Mouse (Mus musculus): ENCODE measurements around the gene Sim2.

DNA sequence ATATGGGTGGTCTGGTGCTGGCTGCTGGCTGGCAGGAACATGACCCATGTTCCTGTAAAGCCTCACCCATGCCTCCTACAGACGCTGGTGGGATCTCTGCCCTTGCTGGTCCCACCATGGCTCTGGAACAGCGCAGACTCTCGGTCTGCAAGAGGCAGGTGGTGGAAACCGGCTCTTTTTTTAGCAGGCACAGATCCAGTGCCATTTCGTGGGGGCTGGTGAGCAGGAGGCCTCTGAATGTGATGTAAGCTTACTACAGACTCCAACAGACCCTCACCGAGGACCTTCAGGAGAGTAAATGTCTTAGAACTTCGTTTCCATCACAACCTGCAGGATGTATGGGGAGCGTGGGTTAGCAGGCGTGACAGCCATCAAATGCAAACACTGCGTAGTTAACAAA is 56.0 kb downstream of the Sim2 start:
- TF ChIP-seq EP300 (IDR thresholded peaks at IDR 0.05): no peak
- TF ChIP-seq CTCF (IDR thresholded peaks at IDR 0.05): no peak
